Mouse (Mus musculus): ENCODE results near the gene Ift20. TPM values are rescaled to one million over a fixed set of nuclear protein-coding genes. Genes with fewer than 3 reads are reported as not detected.

Ift20 gene
- polyA plus RNA-seq (2012; rRNA removed): 39.0 and 48.2 TPM in 2 replicates

DNA sequence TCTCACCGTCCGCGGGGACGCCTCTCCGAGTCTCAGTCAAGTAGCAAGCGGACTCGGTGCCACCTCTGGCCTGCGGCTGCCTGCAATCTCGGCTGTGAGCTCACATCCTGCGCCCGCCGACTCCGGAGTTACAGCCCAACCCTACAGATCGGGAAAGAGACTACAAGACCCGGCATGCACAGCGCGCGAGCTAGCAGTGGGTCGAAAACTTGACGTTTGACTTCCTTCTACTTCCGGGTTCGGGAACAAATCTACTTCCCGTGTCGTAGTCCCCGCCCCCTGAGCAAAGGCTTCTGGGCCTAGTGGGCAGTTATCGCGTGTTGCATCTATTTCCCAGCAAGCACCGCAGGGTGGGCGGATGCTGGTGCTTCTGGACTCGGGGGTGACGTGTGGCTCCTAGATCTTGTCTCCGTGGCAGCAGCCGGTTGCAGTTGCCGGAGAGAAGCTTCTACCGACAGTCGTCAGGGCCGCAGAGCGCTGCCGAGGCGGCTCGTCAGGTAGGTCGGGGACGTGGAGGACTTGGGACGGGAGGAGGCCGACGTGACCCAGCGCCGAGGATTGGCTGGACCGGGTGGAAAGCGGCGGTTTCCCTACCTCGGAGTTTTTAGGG is at the start of gene Ift20, which contains the start of gene Tnfaip1:
Gene Ift20, plus strand, starts transcription at position 282 of the 610 bp plus-strand sequence.
Gene Tnfaip1, minus strand, starts transcription at position 253 of the 610 bp plus-strand sequence.

DNA sequence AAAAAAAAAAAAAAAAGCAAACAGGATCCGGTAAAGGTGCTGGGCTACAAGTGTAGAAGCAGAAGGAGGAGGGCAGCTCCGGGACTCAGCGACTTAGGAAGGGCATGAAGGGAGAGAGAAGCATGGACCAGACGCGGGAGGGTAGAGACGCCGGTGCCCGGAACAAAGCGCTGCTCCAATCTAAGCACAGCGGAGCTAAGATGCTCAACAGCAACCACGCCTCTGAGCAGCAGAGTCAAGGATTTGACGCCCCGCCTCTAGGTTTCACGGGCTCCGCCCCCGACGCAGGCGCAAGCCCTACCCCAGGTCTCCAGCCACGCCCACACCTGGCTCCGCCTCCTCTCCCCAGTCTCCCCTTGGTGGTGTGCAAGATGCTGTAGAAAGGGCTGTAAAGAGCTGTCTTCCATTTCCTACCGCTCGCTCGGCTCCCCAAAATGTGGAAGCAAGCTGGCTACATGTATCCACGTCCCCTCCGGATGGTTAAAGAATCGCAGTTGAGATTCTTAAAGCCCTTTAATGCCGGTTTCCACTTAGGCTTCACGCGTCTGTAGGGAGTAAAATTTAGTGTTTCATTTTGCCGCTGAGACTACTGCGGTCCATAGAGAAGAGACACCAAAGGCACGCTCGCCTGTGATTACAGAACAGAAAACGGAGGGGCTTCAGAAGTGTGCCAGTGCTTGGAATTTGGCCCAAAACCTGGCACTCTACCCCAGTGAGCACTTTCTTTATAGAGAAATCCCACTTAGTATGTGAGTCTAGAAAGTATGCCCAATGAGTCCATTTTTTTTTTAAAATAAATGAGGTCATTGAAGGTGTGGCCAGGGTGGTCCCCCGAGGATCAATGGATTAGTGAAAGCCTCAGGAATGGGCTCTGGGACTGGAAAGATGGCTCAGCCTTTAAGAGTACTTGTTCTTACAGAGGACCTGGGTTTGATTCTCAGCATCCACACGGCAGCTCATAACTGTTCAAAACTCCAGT is 38.3 kb upstream of the Ift20 start, which contains the start of gene Sarm1:
Gene Sarm1, minus strand, starts transcription at position 211 of the 979 bp plus-strand sequence.

GRCm38 (mm10) chr11:78499004-78499403 is 37.2 kb upstream of the Ift20 start, which contains the start of gene Vtn:
Gene Vtn (plus strand): TSS chr11:78499091.

GRCm38 (mm10) chr11:78502909-78503650 is 33.1 kb upstream of the Ift20 start, which contains the start of gene Sebox:
Gene Sebox (plus strand): TSS chr11:78503447.

GRCm38 (mm10) chr11:78512025-78512957 is 23.9 kb upstream of the Ift20 start, which contains the start of the genes Tmem199 and Poldip2:
Gene Tmem199 (minus strand): TSS chr11:78512172.
Gene Poldip2 (plus strand): TSS chr11:78512193.

DNA sequence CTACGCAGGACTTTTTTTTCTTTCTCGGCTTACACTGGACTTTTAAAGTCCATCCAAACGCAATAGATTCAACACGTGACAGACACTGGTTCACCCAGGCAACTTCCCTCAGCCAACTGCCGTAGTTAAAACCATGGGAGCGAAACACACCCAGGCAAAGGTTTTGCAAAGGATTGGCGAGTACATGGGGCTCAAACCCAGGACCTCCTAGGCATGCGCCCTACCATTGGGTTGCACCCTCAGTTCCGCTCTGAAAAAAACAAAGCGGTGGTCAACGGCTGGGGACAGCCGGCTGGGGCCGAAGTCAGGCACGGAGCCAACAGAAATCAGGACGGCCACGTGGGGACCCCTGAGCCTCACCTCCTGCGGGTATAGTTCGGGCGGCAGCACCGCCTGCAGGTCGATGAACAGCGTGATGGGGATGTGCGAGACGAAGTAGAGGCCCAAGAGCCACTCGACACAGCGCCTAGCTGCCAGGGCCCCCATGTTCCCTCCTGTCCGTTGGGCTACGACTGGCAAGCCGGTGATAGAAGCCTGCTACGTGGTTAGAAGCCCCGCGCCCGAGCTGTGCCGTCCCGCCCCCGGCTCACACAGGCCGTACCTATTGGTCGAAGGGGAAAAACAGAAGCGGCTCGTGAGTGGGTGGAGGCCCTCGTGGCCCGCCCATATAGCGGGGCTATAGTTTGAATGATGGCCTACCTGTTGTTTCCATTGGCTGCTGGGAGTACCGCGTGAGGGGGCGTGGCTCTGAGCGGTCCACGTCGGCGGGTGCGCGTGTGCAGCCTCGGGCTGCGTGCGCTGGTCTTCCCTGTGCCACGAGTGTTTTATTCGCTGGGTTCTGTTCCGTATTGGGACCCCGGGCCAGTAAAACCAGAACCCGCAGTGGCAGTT is 14.3 kb downstream of the Ift20 start, which contains the start of gene Tmem97:
Gene Tmem97, minus strand, starts transcription at position 610 of the 891 bp plus-strand sequence.

Other genes starting within 250 kb of the Ift20 start
- 0.18 and 0.21 TPM in 2 replicates for gene BC030499, start 245.5 kb upstream of the Ift20 start, polyA plus RNA-seq (2012; rRNA removed)
- gene Spag5, start 234.8 kb upstream of the Ift20 start, polyA plus RNA-seq (2012; rRNA removed): 36.6 and 42.5 TPM in 2 replicates
- gene Aldoc, start 213.4 kb upstream of the Ift20 start, polyA plus RNA-seq (2012; rRNA removed): 4.2 TPM in 2 replicates
- gene Pigs, start 207.9 kb upstream of the Ift20 start, polyA plus RNA-seq (2012; rRNA removed): 16.9 and 19.0 TPM in 2 replicates
- gene Unc119, start 192.9 kb upstream of the Ift20 start, polyA plus RNA-seq (2012; rRNA removed): 30.0 and 34.5 TPM in 2 replicates
- gene Foxn1, start 149.8 kb upstream of the Ift20 start, polyA plus RNA-seq (2012; rRNA removed): not detected in 2 replicates
- gene Slc13a2, start 114.1 kb upstream of the Ift20 start, polyA plus RNA-seq (2012; rRNA removed): not detected in 2 replicates
- 3.1 and 3.4 TPM in 2 replicates for gene Slc46a1, start 70.7 kb upstream of the Ift20 start, polyA plus RNA-seq (2012; rRNA removed)
- gene Sarm1, start 38.6 kb upstream of the Ift20 start, polyA plus RNA-seq (2012; rRNA removed): 0.09 TPM in 2 replicates
- 358 and 399 TPM in 2 replicates for gene Vtn, start 37.3 kb upstream of the Ift20 start, polyA plus RNA-seq (2012; rRNA removed)
- gene Sebox, start 32.9 kb upstream of the Ift20 start, polyA plus RNA-seq (2012; rRNA removed): 0.17 and 0.23 TPM in 2 replicates
- gene Tmem199, start 24.2 kb upstream of the Ift20 start, polyA plus RNA-seq (2012; rRNA removed): 14.0 and 15.5 TPM in 2 replicates
- gene Poldip2, start 24.2 kb upstream of the Ift20 start, polyA plus RNA-seq (2012; rRNA removed): 24.1 and 28.3 TPM in 2 replicates
- gene Tnfaip1, start within 50 bp of the Ift20 start, polyA plus RNA-seq (2012; rRNA removed): 6.9 and 7.5 TPM in 2 replicates
- 35.7 and 37.5 TPM in 2 replicates for gene Tmem97, start 14.4 kb downstream of the Ift20 start, polyA plus RNA-seq (2012; rRNA removed)
- gene Nlk, start 161.0 kb downstream of the Ift20 start, polyA plus RNA-seq (2012; rRNA removed): 4.7 and 5.2 TPM in 2 replicates
- gene Ccnq, start 215.4 kb downstream of the Ift20 start, polyA plus RNA-seq (2012; rRNA removed): 16.3 and 19.1 TPM in 2 replicates